Mouse (Mus musculus): ENCODE measurements at regions not wholly inside any gene's neighbourhood (a gene's known extent, or its start where the extent isn't known, plus 50 kb on each side); places are given as distances from the start of the nearest gene placed in this dataset.

DNA sequence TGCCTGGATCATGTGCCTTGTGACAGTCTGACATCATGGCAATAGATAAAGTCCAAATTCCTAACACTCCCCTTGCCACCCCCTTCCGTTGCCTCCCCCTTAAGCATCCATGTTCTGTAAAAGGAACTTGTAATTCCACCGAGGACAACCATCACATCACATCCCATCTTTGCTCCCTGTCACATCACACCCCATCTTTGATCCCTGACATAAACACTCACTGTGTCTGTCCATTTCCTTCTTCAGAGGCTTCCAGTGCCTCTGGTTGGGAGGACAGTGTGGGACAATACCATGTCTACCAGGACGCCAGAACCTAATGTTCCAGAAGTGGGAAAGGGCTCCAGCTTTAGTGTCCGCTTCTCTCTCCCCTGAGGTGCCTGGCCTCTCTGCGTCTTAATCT lies 223.6 kb downstream of the Tex36 start:
- no peak for DNase-seq (ENCODE audit: low spot score in 2 of 2)

GRCm38 (mm10) chr7:133376833-133377484 lies 225.0 kb downstream of the Tex36 start:
- DNase-seq (ENCODE audit: low spot score in 2 of 2), result no peak

GRCm38 (mm10) chr7:133372695-133373094 lies 229.3 kb downstream of the Tex36 start:
- DNase-seq (ENCODE audit: low spot score in 2 of 2), result no peak

DNA sequence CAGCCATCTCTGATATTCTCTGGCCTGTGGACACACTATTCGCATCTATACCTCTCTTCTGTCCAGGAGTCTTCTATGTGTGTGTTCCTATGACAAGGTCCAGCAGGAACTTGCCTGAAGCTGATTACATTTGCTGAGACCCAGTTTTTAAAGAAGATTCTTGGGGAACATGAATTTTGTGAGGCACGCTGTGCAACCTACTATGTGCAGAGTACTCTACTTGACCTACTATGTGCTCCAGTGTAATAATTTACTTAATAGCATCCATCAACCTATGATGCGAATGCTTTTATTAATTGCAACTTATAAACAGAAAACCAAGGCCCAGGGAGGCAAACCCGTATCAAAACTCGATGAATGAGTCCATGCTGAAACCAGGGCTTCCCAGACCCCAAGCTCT lies 231.4 kb downstream of the Tex36 start:
- no peak for DNase-seq (ENCODE audit: low spot score in 2 of 2)

GRCm38 (mm10) chr7:133364601-133365000 lies 237.4 kb downstream of the Tex36 start:
- DNase-seq (ENCODE audit: low spot score in 2 of 2), result no peak

GRCm38 (mm10) chr7:133328717-133329116 lies 204.6 kb upstream of the Ctbp2 start:
- DNase-seq (ENCODE audit: low spot score in 2 of 2), result no peak

DNA sequence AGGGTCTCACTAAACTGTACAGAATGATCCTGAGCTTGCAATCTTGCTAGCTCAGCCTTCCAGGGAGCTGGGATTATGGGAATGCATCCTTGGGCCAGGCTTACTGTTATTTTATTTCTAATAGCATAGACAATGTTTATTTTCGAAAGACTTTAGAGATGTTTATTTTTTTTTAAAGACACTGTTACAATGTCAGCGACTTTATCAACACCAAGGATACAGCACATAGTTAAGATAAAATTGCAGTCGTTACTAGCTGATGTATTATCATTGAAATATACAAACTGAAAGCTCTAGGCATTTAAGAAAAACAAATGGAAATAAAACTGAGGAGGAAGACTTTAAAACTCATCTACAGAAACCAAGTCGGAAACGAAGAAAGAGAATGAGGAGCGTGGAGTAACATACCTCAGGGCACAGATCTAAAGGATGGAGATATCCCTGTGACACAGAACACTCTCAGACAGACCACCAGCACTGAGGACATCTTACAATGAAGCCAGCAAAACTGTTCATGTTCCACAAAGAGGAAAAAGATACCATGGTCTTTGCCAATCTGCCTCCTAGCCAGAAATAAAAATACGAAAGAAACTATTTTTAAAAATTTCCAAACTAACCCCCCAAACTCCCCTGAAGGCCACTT lies 201.5 kb upstream of the Ctbp2 start:
- no peak for DNase-seq (ENCODE audit: low spot score in 2 of 2)

DNA sequence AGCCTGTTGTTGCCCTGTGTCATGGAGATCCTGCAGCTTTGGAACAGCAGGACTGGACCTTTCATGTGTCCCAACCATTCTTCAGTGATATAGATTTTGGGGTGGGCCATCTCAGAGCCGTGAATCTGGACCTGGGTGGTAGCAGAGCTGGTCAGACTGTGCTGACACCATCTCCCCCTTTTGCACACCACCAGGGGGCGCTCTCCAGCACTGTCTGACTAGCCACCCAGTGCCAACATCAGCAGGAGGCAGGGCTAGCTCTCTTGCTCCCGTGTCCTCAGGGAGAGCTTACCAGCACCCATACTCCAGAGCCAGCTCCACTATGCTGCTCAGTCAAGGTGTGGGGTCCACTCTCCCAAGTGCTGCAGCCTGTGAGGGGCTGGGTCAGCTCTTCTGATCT lies 199.8 kb upstream of the Ctbp2 start:
- DNase-seq (ENCODE audit: low spot score in 2 of 2), result no peak

DNA sequence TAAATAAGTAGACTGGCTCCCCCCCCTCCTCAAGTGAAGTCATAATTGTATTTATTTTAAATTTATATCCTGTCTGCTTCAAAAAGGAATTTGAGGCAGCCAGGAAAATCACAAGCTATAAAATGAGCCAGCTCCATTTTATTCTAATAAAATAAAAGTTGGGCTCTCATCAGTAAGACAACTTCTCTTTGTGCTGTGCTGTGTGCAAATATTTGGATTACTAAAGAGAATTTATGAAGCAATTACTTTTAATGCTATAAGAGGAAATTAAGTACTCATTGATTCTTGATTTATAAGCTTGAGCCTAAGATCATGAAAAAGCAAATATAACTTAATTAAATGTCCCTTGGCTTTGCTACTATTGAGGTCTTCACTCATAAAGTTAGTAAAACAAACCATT lies 193.4 kb upstream of the Ctbp2 start:
- no peak for DNase-seq (ENCODE audit: low spot score in 2 of 2)

DNA sequence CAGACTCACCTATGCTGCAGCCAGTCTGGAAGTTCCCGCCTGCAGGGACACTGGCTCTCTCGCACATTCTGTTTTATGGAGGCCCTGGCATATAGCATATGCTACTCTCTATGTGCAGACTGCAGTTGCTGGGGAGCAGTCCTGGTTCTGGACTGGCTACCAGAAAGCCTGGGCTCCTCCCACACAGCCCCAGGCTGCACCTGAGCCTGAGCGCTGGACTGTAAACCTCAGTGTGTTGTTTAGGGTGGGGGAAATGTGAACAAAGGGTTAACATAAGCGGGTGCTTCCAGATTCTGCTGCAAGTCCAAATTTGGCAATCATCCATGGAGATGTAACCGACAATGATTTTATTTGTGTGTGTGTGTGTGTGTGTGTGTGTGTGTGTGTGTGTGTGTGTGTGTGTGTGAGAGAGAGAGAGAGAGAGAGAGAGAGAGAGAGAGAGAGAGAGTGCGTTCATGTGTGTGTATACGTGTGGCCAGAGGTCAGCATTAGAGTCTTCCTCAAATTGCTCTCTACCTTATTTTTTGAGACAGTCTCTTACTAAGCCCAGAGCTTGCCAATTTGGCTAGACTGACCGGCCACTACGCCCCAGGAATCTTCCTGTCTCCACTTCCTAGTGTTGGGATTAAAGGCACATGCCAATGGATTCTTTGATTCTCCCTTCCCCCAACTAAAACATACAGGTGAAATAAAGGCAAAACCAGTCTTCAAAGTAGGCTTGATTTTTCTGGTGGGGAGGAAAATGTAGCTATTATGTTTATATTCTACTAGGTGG lies 192.7 kb upstream of the Ctbp2 start:
- DNase-seq (ENCODE audit: low spot score in 2 of 2), result no peak

- DNase-seq (ENCODE audit: low spot score in 2 of 2), result no peak
Measured at GRCm38 (mm10) chr7:133315197-133316029, 191.3 kb upstream of the Ctbp2 start.

GRCm38 (mm10) chr7:133313115-133313514 lies 189.0 kb upstream of the Ctbp2 start:
- DNase-seq (ENCODE audit: low spot score in 2 of 2), result peak in 1 of 2 experiments; percentile 5

GRCm38 (mm10) chr7:133311116-133311801 lies 187.1 kb upstream of the Ctbp2 start:
- DNase-seq (ENCODE audit: low spot score in 2 of 2), result no peak

DNA sequence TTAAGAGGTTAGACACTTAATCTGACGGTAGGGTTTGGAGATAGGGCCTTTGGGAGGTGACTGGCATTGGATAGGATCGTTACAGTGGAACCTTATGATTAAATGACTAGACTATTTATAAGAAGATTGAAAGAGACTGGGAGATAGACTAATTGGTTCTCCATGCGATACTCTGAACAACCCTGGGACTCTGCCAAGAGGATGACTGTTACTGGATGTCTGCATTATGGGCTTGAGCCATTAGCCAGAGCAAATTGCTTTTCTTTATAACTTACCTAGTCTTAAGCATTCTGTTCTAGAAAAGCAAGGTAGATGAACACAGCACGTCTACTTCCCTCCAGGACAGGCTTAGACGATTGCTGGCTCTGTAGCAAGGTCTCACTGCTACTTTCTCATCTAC lies 180.3 kb upstream of the Ctbp2 start:
- DNase-seq (ENCODE audit: low spot score in 2 of 2), result no peak

GRCm38 (mm10) chr7:133290471-133290870 lies 166.3 kb upstream of the Ctbp2 start:
- DNase-seq (ENCODE audit: low spot score in 2 of 2), result no peak

- DNase-seq (ENCODE audit: low spot score in 2 of 2), result no peak
Measured at GRCm38 (mm10) chr7:133288236-133288635, 164.1 kb upstream of the Ctbp2 start.

GRCm38 (mm10) chr7:133286836-133287235 lies 162.7 kb upstream of the Ctbp2 start:
- DNase-seq (ENCODE audit: low spot score in 2 of 2), result no peak

GRCm38 (mm10) chr7:133286216-133286615 lies 162.1 kb upstream of the Ctbp2 start:
- DNase-seq (ENCODE audit: low spot score in 2 of 2), result no peak

GRCm38 (mm10) chr7:133262161-133262560 lies 138.0 kb upstream of the Ctbp2 start:
- DNase-seq (ENCODE audit: low spot score in 2 of 2), result peak in 1 of 2 experiments; percentile 10

DNA sequence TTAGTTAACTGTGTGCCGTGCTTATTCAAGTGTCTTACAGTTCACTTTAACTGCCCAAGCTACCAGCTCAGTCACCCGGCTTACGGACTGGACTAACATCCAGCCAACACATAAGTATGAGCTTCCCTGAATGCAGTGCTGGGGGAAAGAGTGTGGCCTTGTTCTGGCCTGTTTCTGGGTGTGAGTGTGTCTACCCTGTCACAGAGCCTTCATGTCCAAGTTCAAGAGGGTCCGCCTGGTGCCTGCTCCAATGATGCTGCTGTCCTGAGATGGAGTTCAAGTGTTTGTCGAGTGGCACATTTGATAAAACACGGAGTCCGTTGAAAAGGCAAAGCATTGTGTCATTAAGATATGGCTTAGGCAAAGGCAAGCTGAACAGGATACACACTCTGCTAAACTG lies 135.0 kb upstream of the Ctbp2 start:
- no peak for DNase-seq (ENCODE audit: low spot score in 2 of 2)

- DNase-seq (ENCODE audit: low spot score in 2 of 2), result no peak
Measured at GRCm38 (mm10) chr7:133256831-133257230, 132.7 kb upstream of the Ctbp2 start.

Measured in layer of hippocampus, postnatal 14 days (tissue).